Comparison of ENCODE assay signal across 8 mouse cellular contexts in the genomic region with DNA sequence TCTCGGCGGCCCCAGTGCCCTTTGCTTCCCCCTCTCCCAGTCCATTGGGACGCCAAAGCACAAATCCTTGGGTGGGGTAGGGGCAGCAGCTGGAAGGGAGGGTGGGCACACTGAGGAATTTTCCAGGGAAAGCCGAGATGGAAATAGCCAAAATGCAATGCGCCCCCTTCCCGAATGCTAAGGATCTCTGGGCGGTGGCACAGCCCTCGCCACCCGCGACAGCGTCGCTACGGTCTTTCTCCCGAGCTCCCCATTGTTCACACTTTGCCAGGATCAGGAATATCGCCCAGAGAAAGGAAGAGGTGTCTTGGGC. TPM values are rescaled to one million over a fixed set of nuclear protein-coding genes. Genes with fewer than 3 reads are reported as not detected.
DNase-seq lines count a peak whose midpoint lies in the region; ATAC-seq and TF ChIP-seq lines count a peak whose summit lies in the region.

No protein-coding gene starts in this region.

- intact Hi-C loops in left cerebral cortex, postnatal 25 days (cut with DNase I) = loop anchor here (5.0 kb wide), 6 partner anchors 40 to 295 kb away; no protein-coding TSS in a partner anchor

- peaks cover 28% of the 10 kb centered on the region for H3K79me3 ChIP-seq in C2C12 (ENCODE audit: low read depth)

- no peaks in the 10 kb centered on the region for H3K27me3 ChIP-seq in heart, embryonic 10.5 days (ENCODE audit: insufficient read depth, poor library complexity, severe bottlenecking)
- H3K27me3 ChIP-seq in C2C12 (ENCODE audit: control insufficient read depth, insufficient read depth, insufficient read length) = no peaks in the 10 kb centered on the region
- no peaks in the 10 kb centered on the region for H3K27me3 ChIP-seq in forebrain, embryonic 14.5 days (replicated peaks; ENCODE audit: control insufficient read depth, insufficient read depth, low read length)
- peaks cover 35% of the 10 kb centered on the region for H3K27me3 ChIP-seq in liver, embryonic 14.5 days (ENCODE audit: control insufficient read depth, insufficient read depth, low read length)

- H3K9ac ChIP-seq in forebrain, embryonic 14.5 days (ENCODE audit: low read length) = peak overlapping the region; percentile 85
- no peak overlapping the region for H3K9ac ChIP-seq in liver, embryonic 14.5 days (replicated peaks)

- peaks cover 13% of the 10 kb centered on the region for H3K4me1 ChIP-seq in heart, embryonic 10.5 days
- H3K4me1 ChIP-seq in forebrain, embryonic 14.5 days (ENCODE audit: control insufficient read depth, insufficient read depth, low read length) = peaks cover 31% of the 10 kb centered on the region
- H3K4me1 ChIP-seq in liver, embryonic 14.5 days (replicated peaks; ENCODE audit: control insufficient read depth in 2 of 2, insufficient read depth in 2 of 2, low read length in 1 of 2) = no peaks in the 10 kb centered on the region

- no peak for DNase-seq in heart, embryonic 10.5 days (ENCODE audit: low spot score)
- DNase-seq in heart, adult 11 months = no peak
- no peak for DNase-seq in forebrain, embryonic 14.5 days (ENCODE audit: low spot score)
- no peak for DNase-seq in liver, embryonic 14.5 days (ENCODE audit: low read depth in 3 of 3, low spot score in 3 of 3)
- no peak for DNase-seq in ovary, adult 18-20 months (ENCODE audit: low spot score)
- DNase-seq in cerebellum, adult 9-10 months = no peak
- no peak for DNase-seq in left cerebral cortex, postnatal 25 days (ENCODE audit: low spot score in 2 of 2)

- H3K9me3 ChIP-seq in heart, embryonic 10.5 days = no peaks in the 10 kb centered on the region
- no peaks in the 10 kb centered on the region for H3K9me3 ChIP-seq in forebrain, embryonic 14.5 days (replicated peaks; ENCODE audit: control insufficient read depth, low read length)
- H3K9me3 ChIP-seq in liver, embryonic 14.5 days (ENCODE audit: control insufficient read depth, low read length) = no peaks in the 10 kb centered on the region

- peak overlapping the region; percentile 71 for H3K4me2 ChIP-seq in forebrain, embryonic 14.5 days (ENCODE audit: low read length)
- peak overlapping the region; percentile 48 for H3K4me2 ChIP-seq in liver, embryonic 14.5 days (ENCODE audit: low read depth)

- TF ChIP-seq EP300 in liver, embryonic 14.5 days (IDR thresholded peaks at IDR 0.05; ENCODE audit: low read depth) = no peak

- peak overlapping the region; percentile 89 for H3ac ChIP-seq in C2C12 (ENCODE audit: control insufficient read depth, insufficient read length, low read depth)

- no peaks in the 10 kb centered on the region for H3K36me3 ChIP-seq in heart, embryonic 10.5 days
- H3K36me3 ChIP-seq in C2C12 (ENCODE audit: control insufficient read depth, insufficient read depth) = no peaks in the 10 kb centered on the region
- H3K36me3 ChIP-seq in forebrain, embryonic 14.5 days (ENCODE audit: control insufficient read depth, insufficient read depth, low read length) = no peaks in the 10 kb centered on the region
- no peaks in the 10 kb centered on the region for H3K36me3 ChIP-seq in liver, embryonic 14.5 days (replicated peaks; ENCODE audit: control insufficient read depth, insufficient read depth, low read depth)

- peak overlapping the region; percentile 84 for H3K27ac ChIP-seq in heart, embryonic 10.5 days
- H3K27ac ChIP-seq in forebrain, embryonic 14.5 days (ENCODE audit: low read depth, low read length) = peak overlapping the region; percentile 94
- H3K27ac ChIP-seq in liver, embryonic 14.5 days = no peak overlapping the region

- no peak for TF ChIP-seq CTCF in C2C12 (IDR thresholded peaks at IDR 0.05; ENCODE audit: control insufficient read depth, insufficient read depth, insufficient read length)
- no peak for TF ChIP-seq CTCF in liver, embryonic 14.5 days (IDR thresholded peaks at IDR 0.05; ENCODE audit: low read depth)

- peak overlapping the region; percentile 70 for H3K4me3 ChIP-seq in heart, embryonic 10.5 days
- peak overlapping the region; percentile 75 for H3K4me3 ChIP-seq in C2C12 (ENCODE audit: insufficient read depth, poor library complexity, severe bottlenecking)
- peak overlapping the region; percentile 63 for H3K4me3 ChIP-seq in forebrain, embryonic 14.5 days (ENCODE audit: low read depth, low read length)
- H3K4me3 ChIP-seq in liver, embryonic 14.5 days (ENCODE audit: insufficient read depth in 1 of 2, low read depth in 2 of 2, low read length in 2 of 2) = peak overlapping the region; percentile 25 to 43

- H3K79me2 ChIP-seq in C2C12 (ENCODE audit: control insufficient read depth, insufficient read depth) = peaks cover 53% of the 10 kb centered on the region

- WGBS in heart, embryonic 10.5 days = under 1% methylated on average over 15 of the region's 15 CpGs
- 2% methylated on average over 14 of the region's 15 CpGs for WGBS in forebrain, embryonic 14.5 days
- WGBS in liver, embryonic 14.5 days (ENCODE audit: insufficient replicate concordance) = 0% methylated on average over 14 of the region's 15 CpGs

- peak; percentile 32 for ATAC-seq in forebrain, embryonic 14.5 days
- ATAC-seq in liver, embryonic 14.5 days (ENCODE audit: insufficient read depth) = no peak

TF ChIP-seq in C2C12, 6 proteins besides CTCF, POLR2A, EP300 and RAD21:
- TF ChIP-seq MYOD1 (IDR thresholded peaks at IDR 0.05; ENCODE audit: control insufficient read depth, insufficient read length, low read depth) (no peak), MYOG (IDR thresholded peaks at IDR 0.05; ENCODE audit: control insufficient read depth, extremely low read depth, insufficient read length) (no peak), MAX (IDR thresholded peaks at IDR 0.05) (no peak), USF1 (IDR thresholded peaks at IDR 0.05; ENCODE audit: low read depth) (no peak), FOSL1 (IDR thresholded peaks at IDR 0.05; ENCODE audit: insufficient read depth, low read length, poor library complexity, severe bottlenecking) (no peak), CEBPB (IDR thresholded peaks at IDR 0.05; ENCODE audit: low read depth) (no peak)

RNA-seq across cellular contexts. Expression of gene Ncam1, which starts 1.3 kb away (rescaled TPM):
- polyA plus RNA-seq in heart, embryonic 10.5 days (2016; fragmentation: Nextera tagmentation; extraction: Ambion mirVana) = 29.8 and 30.0 TPM in 2 replicates
- 41.5 TPM for polyA plus RNA-seq in C2C12 (2012; fragmentation: generic; extraction: Trizol)
- polyA plus RNA-seq in forebrain, embryonic 14.5 days (2014; fragmentation: Nextera tagmentation; extraction: Ambion mirVana) = 163 and 219 TPM in 2 replicates
- polyA plus RNA-seq in liver, embryonic 14.5 days (2012; rRNA removed) = 0.60 and 0.62 TPM in 2 replicates
- 1.3 and 1.9 TPM in 2 replicates for polyA plus RNA-seq in liver, embryonic 14.5 days (2014; fragmentation: Nextera tagmentation; extraction: Ambion mirVana)
- 100 to 1,000 TPM; 281 to 286 TPM for total RNA-seq in left cerebral cortex, postnatal 25 days (2021)

Comparison
In these comparisons a context has a peak if more than half of its experiments do, and no peak if none do; other contexts are left out.
1. RNA of gene Ncam1, which starts 1.3 kb away (polyA plus RNA-seq): 163 to 219 TPM in forebrain, embryonic 14.5 days, 41.5 TPM in C2C12 (single experiment) and 29.8 to 30.0 TPM in heart, embryonic 10.5 days; 0.60 to 1.9 TPM in liver, embryonic 14.5 days; every median in the first group is over 10 times any median in the second.
2. Peak in every context shown above with its lines, with median percentiles within 50 percentile points of each other: H3K4me3 ChIP-seq.